Mouse (Mus musculus) liver, embryonic 12.5 days (tissue): ENCODE measurements around the gene Cpsf7. TPM values are rescaled to one million over a fixed set of nuclear protein-coding genes. Genes with fewer than 3 reads are reported as not detected.

ENCODE experiments used
- ATAC-seq: fragments of 200-750 bp; cut with Nextera tagmentation; 2 replicates; pipeline ENCODE4 v1.8.0; 2017; ENCODE audit warnings: moderate number of reproducible peaks, mild to moderate bottlenecking, moderate library complexity
- H3K27ac ChIP-seq: fragments of 300-500 bp; sonication (generic); 2 replicates; pipeline ENCODE4 v1.5.1; 2016; ENCODE audit warnings: mild to moderate bottlenecking
- H3K27me3 ChIP-seq: fragments of 300-500 bp; sonication (generic); replicated peaks from 2 replicates; pipeline ENCODE4 v1.6.1; 2016; ENCODE audit warnings: mild to moderate bottlenecking, moderate library complexity
- H3K36me3 ChIP-seq: fragments of 300-500 bp; sonication (generic); 2 replicates; pipeline ENCODE4 v1.6.1; 2016; ENCODE audit warnings: mild to moderate bottlenecking, moderate library complexity
- H3K4me1 ChIP-seq: fragments of 300-500 bp; sonication (generic); 2 replicates; pipeline ENCODE4 v1.6.1; 2016
- H3K4me2 ChIP-seq: fragments of 300-500 bp; sonication (generic); 2 replicates; pipeline ENCODE4 v1.6.1; 2016; ENCODE audit warnings: mild to moderate bottlenecking, moderate library complexity
- H3K4me3 ChIP-seq: fragments of 300-500 bp; sonication (generic); 2 replicates; pipeline ENCODE4 v1.5.1; 2016; ENCODE audit warnings: mild to moderate bottlenecking, moderate library complexity
- H3K9ac ChIP-seq: fragments of 300-500 bp; sonication (generic); 2 replicates; pipeline ENCODE4 v1.6.1; 2016; ENCODE audit warnings: mild to moderate bottlenecking, moderate library complexity
- H3K9me3 ChIP-seq: fragments of 300-500 bp; sonication (generic); replicated peaks from 2 replicates; pipeline ENCODE4 v1.6.1; 2016; ENCODE audit warnings: mild to moderate bottlenecking, moderate library complexity
- WGBS: fragments of 180-500 bp; shearing (Covaris S2); methylation state at CpG from one replicate; pipeline ENCODE4 v1.1.7; 2016; ENCODE audit not compliant: insufficient replicate concordance; 5-methylcytosine and 5-hydroxymethylcytosine counted together
- polyA plus RNA-seq: library from polyadenylated mRNA; unstranded; fragments of >200 nt; fragmentation: Nextera tagmentation; extraction: Ambion mirVana; gene quantifications from 2 replicates; pipeline ENCODE4 v1.2.1, GENCODE M21; 2016

Cpsf7 gene
- polyA plus RNA-seq, 1 experiment from 2014 or later: 19.6 TPM

GRCm38 (mm10) chr19:10561558-10562314 lies 36.7 kb downstream of the Cpsf7 start:
- Histone ChIP-seq H3K4me1 (peaks cover 18% of the 10 kb centered on the region), H3K27me3 (no peaks in the 10 kb centered on the region), H3K4me2 (no peak overlapping the region), H3K4me3 (no peak overlapping the region), H3K9me3 (no peaks in the 10 kb centered on the region), H3K27ac (peak overlapping the region; percentile 54), H3K9ac (no peak overlapping the region), H3K36me3 (no peaks in the 10 kb centered on the region)
- ATAC-seq: no peak; the same call in 1 of the 2 replicates
- WGBS: 43% methylated on average over 6 of the region's 6 CpGs

DNA sequence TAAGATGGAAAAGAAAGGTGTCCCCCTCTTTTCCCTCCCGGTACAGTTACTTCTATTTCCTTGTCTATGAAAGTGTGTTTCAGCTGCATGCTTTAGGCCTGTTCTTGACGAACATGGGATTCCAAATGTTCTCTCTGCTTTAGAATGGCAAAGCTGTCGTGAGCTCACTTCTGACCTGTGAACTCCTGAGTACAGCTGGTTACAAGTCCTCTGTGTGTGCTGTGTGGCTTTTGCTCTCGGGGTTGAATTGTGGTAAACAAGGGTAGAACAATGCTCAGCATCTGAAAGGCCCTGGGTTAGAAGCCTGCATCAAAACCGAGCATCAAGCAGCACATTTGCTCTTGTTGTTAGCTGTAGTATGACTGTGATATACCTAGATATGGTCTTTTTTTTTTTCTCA lies 37.3 kb downstream of the Cpsf7 start:
- no peaks in the 10 kb centered on the region for H3K36me3 ChIP-seq
- no peaks in the 10 kb centered on the region for H3K27me3 ChIP-seq
- H3K9me3 ChIP-seq: no peaks in the 10 kb centered on the region
- no peak for ATAC-seq
- H3K4me2 ChIP-seq: no peak overlapping the region
- peaks cover 15% of the 10 kb centered on the region for H3K4me1 ChIP-seq
- WGBS: 61% methylated on average over 5 of the region's 5 CpGs
- peak overlapping the region; percentile 31 for H3K27ac ChIP-seq
- H3K9ac ChIP-seq: no peak overlapping the region
- H3K4me3 ChIP-seq: no peak overlapping the region

- WGBS: 63% methylated on average over 6 of the region's 6 CpGs
- Histone ChIP-seq H3K4me2 (no peak overlapping the region), H3K36me3 (peaks cover 1% of the 10 kb centered on the region; the same call in 1 of the 2 replicates), H3K27me3 (no peaks in the 10 kb centered on the region), H3K9me3 (no peaks in the 10 kb centered on the region), H3K4me1 (peaks cover 15% of the 10 kb centered on the region), H3K9ac (no peak overlapping the region), H3K27ac (no peak overlapping the region), H3K4me3 (no peak overlapping the region)
- no peak for ATAC-seq
These were observed 39.2 kb downstream of the Cpsf7 start for GRCm38 (mm10) chr19:10564278-10564677.

DNA sequence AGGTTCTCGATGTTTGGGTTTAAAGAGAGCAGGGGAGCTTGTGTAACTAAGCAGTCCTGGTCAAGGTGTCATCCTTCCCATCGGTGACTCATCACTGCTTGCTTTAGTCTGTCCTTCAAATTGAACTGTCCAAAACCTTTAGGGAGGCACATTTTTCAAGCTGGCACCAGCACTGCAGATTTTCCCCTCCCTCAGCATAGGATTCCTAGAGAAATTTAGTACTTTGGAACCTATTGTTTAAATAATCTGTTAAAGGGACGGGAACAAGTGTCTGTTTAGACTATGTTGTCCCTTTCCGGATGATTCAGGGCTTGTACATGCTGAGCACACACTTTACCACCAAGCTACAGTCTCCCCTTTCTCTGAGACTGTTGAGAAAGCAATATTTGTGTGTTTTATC lies 40.2 kb downstream of the Cpsf7 start:
- no peak overlapping the region for H3K4me3 ChIP-seq
- H3K36me3 ChIP-seq: peaks cover 11% of the 10 kb centered on the region; the same call in 1 of the 2 replicates
- no peak overlapping the region for H3K27ac ChIP-seq
- ATAC-seq: no peak
- H3K9ac ChIP-seq: no peak overlapping the region
- H3K9me3 ChIP-seq: no peaks in the 10 kb centered on the region
- no peak overlapping the region for H3K4me2 ChIP-seq
- no peaks in the 10 kb centered on the region for H3K27me3 ChIP-seq
- peaks cover 15% of the 10 kb centered on the region for H3K4me1 ChIP-seq
- WGBS: 63% methylated on average over 4 of the region's 4 CpGs

DNA sequence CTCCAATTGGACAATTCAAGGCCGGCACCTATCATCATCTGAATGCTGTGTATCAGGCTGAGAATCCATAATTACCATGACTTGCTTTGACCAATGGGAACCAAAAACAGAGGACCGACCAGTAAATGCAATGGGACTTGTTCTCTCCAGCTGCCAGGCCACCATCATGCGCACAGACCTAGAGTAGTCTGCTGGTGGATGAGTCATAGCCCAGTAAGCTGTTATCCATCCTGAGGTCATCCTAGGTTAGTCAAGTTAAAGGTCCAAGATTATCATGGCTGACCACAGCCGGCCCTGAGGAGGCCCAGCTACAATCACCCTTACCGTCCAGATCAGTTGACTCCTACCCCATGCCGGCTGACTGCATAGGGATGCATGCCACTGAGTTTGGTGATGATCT lies 44.6 kb downstream of the Cpsf7 start:
- H3K4me1 ChIP-seq: peaks cover 4% of the 10 kb centered on the region; the same call in 1 of the 2 replicates
- H3K27me3 ChIP-seq: no peaks in the 10 kb centered on the region
- no peak overlapping the region for H3K4me3 ChIP-seq
- WGBS: 77% methylated on average over 6 of the region's 6 CpGs
- no peak overlapping the region for H3K27ac ChIP-seq
- no peak for ATAC-seq
- H3K9me3 ChIP-seq: no peaks in the 10 kb centered on the region
- H3K9ac ChIP-seq: no peak overlapping the region
- peaks cover 54% of the 10 kb centered on the region for H3K36me3 ChIP-seq
- no peak overlapping the region for H3K4me2 ChIP-seq

DNA sequence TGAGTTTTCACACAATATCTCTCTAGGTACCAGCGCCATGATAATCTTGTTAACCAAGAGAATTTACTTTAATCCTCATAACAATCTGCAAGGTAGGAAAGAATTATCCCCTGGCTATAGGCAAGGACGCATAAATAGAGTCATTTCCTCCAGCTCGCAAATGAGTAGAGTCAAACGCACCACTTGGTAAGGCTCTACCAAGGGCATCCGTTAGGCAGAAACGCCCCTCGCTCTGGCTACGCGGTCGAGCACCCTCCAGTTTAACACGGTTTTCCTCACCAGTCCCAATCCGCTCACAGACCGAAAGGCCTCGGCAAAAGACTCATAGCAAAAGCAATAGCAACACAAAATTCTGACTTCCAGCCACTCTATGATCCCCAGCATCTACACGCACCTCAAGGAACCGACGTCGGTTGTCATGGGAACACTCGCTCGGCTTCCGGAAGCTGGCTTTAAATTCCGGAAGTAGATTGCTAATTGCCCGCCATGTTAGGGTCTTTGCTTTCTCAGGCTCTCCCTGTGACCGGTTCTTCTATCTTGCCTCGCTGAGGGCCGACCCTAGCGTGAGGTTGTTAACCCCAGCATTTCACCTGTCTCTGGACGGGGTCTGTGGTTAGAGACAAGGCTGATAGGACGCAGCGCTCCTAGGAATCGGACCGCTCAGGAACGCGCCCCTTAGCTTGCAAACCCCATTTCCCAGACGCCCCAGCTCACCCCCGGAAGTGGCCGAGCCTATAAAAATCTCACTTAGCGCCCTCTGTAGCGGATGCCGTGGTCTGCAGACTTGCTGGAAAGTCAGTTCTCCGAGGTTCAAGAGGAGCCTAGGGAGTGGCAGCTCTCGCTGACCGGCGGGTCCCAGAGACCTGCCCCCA lies 51.9 kb downstream of the Cpsf7 start, which contains the start of the genes Cyb561a3 and Tmem138:
Gene Cyb561a3, plus strand, starts transcription at position 483 of the 872 bp plus-strand sequence.
Gene Tmem138, minus strand, starts transcription at position 673 of the 872 bp plus-strand sequence.
- Histone ChIP-seq H3K9me3 (no peaks in the 10 kb centered on the region), H3K27me3 (no peaks in the 10 kb centered on the region), H3K36me3 (peaks cover 39% of the 10 kb centered on the region), H3K9ac (peak within 1 kb of the TSS; percentile 76), H3K4me2 (peak within 1 kb of the TSS; percentile 78), H3K4me1 (peaks cover 31% of the 10 kb centered on the region), H3K27ac (peak within 1 kb of the TSS; percentile 85), H3K4me3 (peak within 1 kb of the TSS; percentile 69)
- ATAC-seq: peak; percentile 94
- WGBS: 1% methylated on average over 44 of the region's 44 CpGs

- ATAC-seq: no peak
- no peak overlapping the region for H3K4me3 ChIP-seq
- H3K9ac ChIP-seq: no peak overlapping the region
- peaks cover 34% of the 10 kb centered on the region for H3K4me1 ChIP-seq
- H3K27ac ChIP-seq: no peak overlapping the region
- H3K9me3 ChIP-seq: no peaks in the 10 kb centered on the region
- H3K4me2 ChIP-seq: no peak overlapping the region
- WGBS: 69% methylated on average over 3 of the region's 3 CpGs
- H3K36me3 ChIP-seq: peaks cover 20% of the 10 kb centered on the region
- H3K27me3 ChIP-seq: no peaks in the 10 kb centered on the region
These were observed 55.0 kb downstream of the Cpsf7 start for GRCm38 (mm10) chr19:10580102-10580501.

- Histone ChIP-seq H3K4me2 (no peak overlapping the region), H3K9me3 (no peaks in the 10 kb centered on the region), H3K27ac (no peak overlapping the region), H3K4me3 (no peak overlapping the region), H3K4me1 (peaks cover 33% of the 10 kb centered on the region), H3K27me3 (no peaks in the 10 kb centered on the region), H3K9ac (no peak overlapping the region), H3K36me3 (peaks cover 20% of the 10 kb centered on the region)
- no peak for ATAC-seq
- WGBS: 37% methylated on average over 3 of the region's 3 CpGs
These were observed 55.7 kb downstream of the Cpsf7 start for GRCm38 (mm10) chr19:10580761-10581160.

DNA sequence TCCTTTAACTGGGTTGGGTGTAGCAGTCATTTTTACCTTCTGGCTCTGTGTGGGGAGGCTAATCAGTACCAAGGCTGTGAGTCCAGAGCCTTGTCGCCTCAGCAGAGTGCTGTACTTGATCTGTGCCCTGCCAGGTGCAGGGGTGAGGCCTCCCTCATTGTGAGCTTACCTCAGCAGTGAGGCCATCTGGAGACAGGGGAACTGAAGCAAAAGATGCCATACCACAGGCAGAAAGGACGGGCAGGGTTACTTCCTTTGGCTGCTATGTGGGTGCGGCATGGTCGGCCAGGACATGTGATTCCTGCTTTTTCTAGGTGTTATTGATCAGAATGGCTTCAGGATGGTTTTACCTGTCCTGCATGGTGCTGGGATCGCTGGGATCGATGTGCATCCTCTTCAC lies 56.9 kb downstream of the Cpsf7 start:
- H3K9me3 ChIP-seq: no peaks in the 10 kb centered on the region
- H3K9ac ChIP-seq: no peak overlapping the region
- 79% methylated on average over 6 of the region's 6 CpGs for WGBS
- ATAC-seq: no peak
- no peak overlapping the region for H3K27ac ChIP-seq
- no peak overlapping the region for H3K4me2 ChIP-seq
- peaks cover 26% of the 10 kb centered on the region for H3K4me1 ChIP-seq
- peaks cover 20% of the 10 kb centered on the region for H3K36me3 ChIP-seq
- no peak overlapping the region for H3K4me3 ChIP-seq
- no peaks in the 10 kb centered on the region for H3K27me3 ChIP-seq

DNA sequence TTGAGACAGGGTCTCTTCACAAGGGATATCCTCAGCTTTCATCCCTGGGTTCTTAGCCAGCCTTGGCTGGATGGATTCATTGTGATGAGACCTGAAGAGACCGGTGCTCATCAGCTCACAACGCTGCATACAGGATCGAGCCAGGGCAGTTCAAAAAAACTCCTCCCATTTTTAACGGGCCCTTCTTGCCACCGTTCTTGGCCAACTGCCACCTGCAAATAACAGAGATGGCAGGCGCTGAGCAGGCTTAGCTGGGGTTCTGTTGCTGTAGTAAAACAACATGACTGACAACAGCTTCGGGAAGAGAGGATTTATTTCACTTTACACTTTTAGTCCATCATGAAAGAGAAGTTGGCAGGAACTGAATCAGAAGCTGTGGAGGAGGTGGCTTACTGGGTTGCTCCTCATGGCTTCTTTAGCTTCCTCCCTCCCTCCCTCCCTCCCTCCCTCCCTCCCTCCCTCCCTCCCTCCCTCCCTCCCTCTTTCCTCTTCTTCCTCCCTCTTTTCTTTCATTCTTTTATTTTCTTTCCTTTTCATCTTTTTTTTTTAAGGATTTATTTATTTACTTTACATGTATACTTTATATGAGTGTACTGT lies 58.6 kb downstream of the Cpsf7 start:
- Histone ChIP-seq H3K9me3 (no peaks in the 10 kb centered on the region), H3K9ac (no peak overlapping the region), H3K27ac (no peak overlapping the region), H3K4me2 (no peak overlapping the region), H3K4me1 (peaks cover 22% of the 10 kb centered on the region), H3K27me3 (no peaks in the 10 kb centered on the region), H3K36me3 (peaks cover 30% of the 10 kb centered on the region), H3K4me3 (no peak overlapping the region)
- ATAC-seq: no peak
- 63% methylated on average over 7 of the region's 7 CpGs for WGBS

GRCm38 (mm10) chr19:10585112-10585511 lies 60.0 kb downstream of the Cpsf7 start:
- Histone ChIP-seq H3K4me1 (peaks cover 21% of the 10 kb centered on the region), H3K9me3 (no peaks in the 10 kb centered on the region), H3K4me2 (no peak overlapping the region), H3K36me3 (peaks cover 34% of the 10 kb centered on the region), H3K27ac (no peak overlapping the region), H3K4me3 (no peak overlapping the region), H3K27me3 (no peaks in the 10 kb centered on the region), H3K9ac (no peak overlapping the region)
- ATAC-seq: 0 out of 2 replicates have a peak, but pooled peaks have one; percentile 10
- WGBS: 74% methylated on average over 8 of the region's 8 CpGs

DNA sequence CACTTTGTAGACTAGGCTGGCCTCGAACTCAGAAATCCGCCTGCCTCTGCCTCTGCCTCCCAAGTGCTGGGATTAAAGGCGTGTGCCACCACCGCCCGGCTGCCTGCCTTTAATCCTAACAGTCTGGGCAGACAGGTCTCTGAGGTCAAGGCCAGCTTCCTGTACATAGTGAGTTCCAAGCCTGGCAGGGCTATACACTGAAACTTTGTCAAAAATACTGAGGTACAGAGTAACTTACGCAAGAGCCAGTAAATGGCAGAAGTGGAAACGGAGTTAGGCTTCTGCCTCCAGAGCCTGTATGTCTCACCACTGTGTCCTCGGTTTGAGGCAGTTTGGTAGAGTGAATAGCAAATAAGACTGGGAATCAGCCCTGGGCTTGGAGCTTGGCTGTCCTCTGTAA lies 62.2 kb downstream of the Cpsf7 start:
- no peak for ATAC-seq
- no peaks in the 10 kb centered on the region for H3K9me3 ChIP-seq
- no peak overlapping the region for H3K27ac ChIP-seq
- peaks cover 37% of the 10 kb centered on the region for H3K36me3 ChIP-seq
- H3K9ac ChIP-seq: no peak overlapping the region
- H3K27me3 ChIP-seq: no peaks in the 10 kb centered on the region
- no peak overlapping the region for H3K4me2 ChIP-seq
- WGBS: 83% methylated on average over 8 of the region's 8 CpGs
- peaks cover 21% of the 10 kb centered on the region for H3K4me1 ChIP-seq
- H3K4me3 ChIP-seq: no peak overlapping the region
